Mouse (Mus musculus) midbrain, embryonic 11.5 days (tissue): Measurements from ENCODE around the gene Lpar3. TPM values are rescaled to one million over a fixed set of nuclear protein-coding genes. Genes with fewer than 3 reads are reported as not detected.

Source experiments
- ATAC-seq: fragments of 200-750 bp; cut with Nextera tagmentation; 2 replicates; pipeline ENCODE4 v1.8.0; 2017; ENCODE audit warnings: moderate TSS enrichment, moderate library complexity; ENCODE audit not compliant: low FRiP score
- DNase-seq: peaks from one replicate; pipeline ENCODE4 v3.0.0; 2015; ENCODE audit warnings: low spot score; ENCODE audit errors: missing footprints
- H3K27ac ChIP-seq: fragments of 300-500 bp; sonication (generic); 2 replicates; pipeline ENCODE4 v1.5.1; 2014; ENCODE audit warnings: low read depth, low read length
- H3K27me3 ChIP-seq: fragments of 300-500 bp; sonication (generic); 2 replicates; pipeline ENCODE4 v1.6.1; 2014; ENCODE audit warnings: mild to moderate bottlenecking, low read length, moderate library complexity, mixed read lengths; ENCODE audit not compliant: control insufficient read depth, insufficient read depth
- H3K36me3 ChIP-seq: fragments of 300-500 bp; sonication (generic); 2 replicates; pipeline ENCODE4 v1.6.1; 2014; ENCODE audit warnings: mild to moderate bottlenecking, low read length, moderate library complexity, mixed read lengths; ENCODE audit not compliant: control insufficient read depth, insufficient read depth
- H3K4me1 ChIP-seq: fragments of 300-500 bp; sonication (generic); 2 replicates; pipeline ENCODE4 v1.6.1; 2014; ENCODE audit warnings: low read length; ENCODE audit not compliant: control insufficient read depth, insufficient read depth
- H3K4me2 ChIP-seq: fragments of 300-500 bp; sonication (generic); 2 replicates; pipeline ENCODE4 v1.6.1; 2014; ENCODE audit warnings: mild to moderate bottlenecking, moderate library complexity
- H3K4me3 ChIP-seq: fragments of 300-500 bp; sonication (generic); 2 replicates; pipeline ENCODE4 v1.5.1; 2014; ENCODE audit warnings: low read depth, low read length
- H3K9ac ChIP-seq: fragments of 300-500 bp; sonication (generic); 2 replicates; pipeline ENCODE4 v1.6.1; 2014; ENCODE audit warnings: low read length
- H3K9me3 ChIP-seq: fragments of 300-500 bp; sonication (generic); 2 replicates; pipeline ENCODE4 v1.6.1; 2016; ENCODE audit warnings: low read length; ENCODE audit not compliant: control insufficient read depth
- WGBS: fragments of 180-500 bp; shearing (Covaris S2); extraction: QIAGEN DNeasy Blood & Tissue Kit; methylation state at CpG from one replicate; pipeline ENCODE4 v1.1.7; 2014; 5-methylcytosine and 5-hydroxymethylcytosine counted together
- polyA plus RNA-seq: library from polyadenylated mRNA; unstranded; fragments of >200 nt; fragmentation: Nextera tagmentation; extraction: Ambion mirVana; gene quantifications from 2 replicates; pipeline ENCODE4 v1.2.1, GENCODE M21; 2014

Lpar3 gene
- polyA plus RNA-seq, 1 experiment from 2014 or later, result 0.41 TPM

DNA sequence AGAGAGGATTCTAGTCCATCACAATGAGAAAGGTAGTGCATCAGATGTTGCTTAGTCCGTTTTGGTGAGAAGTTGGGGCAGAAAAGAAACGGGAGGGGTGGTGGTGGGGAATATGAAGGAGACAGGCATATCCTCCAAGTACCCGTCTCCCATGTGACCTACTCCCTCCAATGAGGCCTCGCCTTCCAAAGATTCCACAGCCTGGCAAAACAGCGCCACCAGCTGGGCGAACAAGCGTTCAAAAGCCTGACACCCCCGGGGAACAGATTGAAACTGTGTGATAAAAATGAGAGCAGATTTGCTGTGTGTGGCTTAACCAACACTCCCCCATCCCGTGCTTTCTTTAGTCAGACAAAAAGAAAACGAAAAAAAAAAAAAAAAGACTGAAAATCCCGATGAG lies 56.7 kb downstream of the Lpar3 start:
- DNase-seq, result peak; percentile 82
- H3K36me3 ChIP-seq, result no peaks in the 10 kb centered on the region
- H3K9me3 ChIP-seq, result no peaks in the 10 kb centered on the region
- H3K27ac ChIP-seq, result no peak overlapping the region
- no peaks in the 10 kb centered on the region for H3K27me3 ChIP-seq
- H3K4me1 ChIP-seq, result peaks cover 5% of the 10 kb centered on the region
- WGBS, result 78% methylated on average over 11 of the region's 11 CpGs
- ATAC-seq, result no peak
- H3K9ac ChIP-seq, result no peak overlapping the region
- no peak overlapping the region for H3K4me2 ChIP-seq
- no peak overlapping the region for H3K4me3 ChIP-seq

DNA sequence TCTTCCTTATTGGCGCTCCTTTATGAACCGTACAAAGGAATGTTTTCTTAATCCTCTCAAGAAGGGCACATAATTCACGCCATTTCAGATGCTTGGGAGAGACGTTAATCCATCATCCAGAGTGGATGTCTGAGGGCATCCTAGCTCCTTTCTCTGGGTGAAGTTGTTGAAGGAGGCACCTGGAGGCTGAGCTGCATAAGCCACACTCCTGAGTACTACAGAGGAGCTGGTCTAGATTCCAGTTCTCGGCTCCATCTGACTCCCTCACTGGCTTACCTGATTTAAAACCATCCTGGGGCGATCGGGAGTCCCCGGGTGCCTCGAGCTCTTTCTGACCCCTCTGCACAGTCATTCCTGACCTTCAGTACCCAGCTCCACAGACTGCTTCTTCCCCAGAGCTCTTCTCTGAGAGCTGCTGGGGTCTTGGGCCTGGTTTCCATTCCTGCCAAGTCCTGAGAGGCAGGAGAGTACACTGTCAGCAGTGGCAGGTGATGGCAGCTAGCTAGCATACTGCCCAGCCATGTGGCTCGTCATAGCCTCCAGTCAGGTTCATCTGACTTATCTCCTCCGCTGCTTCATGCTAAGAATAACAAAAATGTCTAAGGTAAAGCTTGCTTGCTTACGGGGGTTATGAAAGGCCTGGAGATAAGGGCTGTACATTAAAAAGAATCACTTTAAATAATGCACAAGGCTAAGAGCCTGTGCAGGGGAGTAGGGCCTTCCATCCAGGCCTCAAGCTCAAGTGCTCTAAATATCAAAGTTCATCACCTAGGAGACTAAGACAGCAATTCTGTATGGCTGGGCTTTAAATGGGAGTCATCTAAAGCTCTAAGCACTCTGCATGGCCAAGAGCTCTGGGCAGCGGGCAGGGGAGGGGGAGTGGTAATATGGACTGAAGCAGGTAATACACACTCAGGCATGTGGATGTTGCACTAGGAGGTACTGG lies 57.7 kb downstream of the Lpar3 start:
- Histone ChIP-seq H3K27me3 (no peaks in the 10 kb centered on the region), H3K4me1 (peaks cover 5% of the 10 kb centered on the region), H3K27ac (no peak overlapping the region), H3K9me3 (no peaks in the 10 kb centered on the region), H3K4me2 (no peak overlapping the region), H3K4me3 (no peak overlapping the region), H3K9ac (no peak overlapping the region), H3K36me3 (no peaks in the 10 kb centered on the region)
- peak; percentile 86 for DNase-seq
- WGBS, result 60% methylated on average over 13 of the region's 13 CpGs
- 0 out of 2 replicates have a peak, but pooled peaks have one; percentile 5 for ATAC-seq

DNA sequence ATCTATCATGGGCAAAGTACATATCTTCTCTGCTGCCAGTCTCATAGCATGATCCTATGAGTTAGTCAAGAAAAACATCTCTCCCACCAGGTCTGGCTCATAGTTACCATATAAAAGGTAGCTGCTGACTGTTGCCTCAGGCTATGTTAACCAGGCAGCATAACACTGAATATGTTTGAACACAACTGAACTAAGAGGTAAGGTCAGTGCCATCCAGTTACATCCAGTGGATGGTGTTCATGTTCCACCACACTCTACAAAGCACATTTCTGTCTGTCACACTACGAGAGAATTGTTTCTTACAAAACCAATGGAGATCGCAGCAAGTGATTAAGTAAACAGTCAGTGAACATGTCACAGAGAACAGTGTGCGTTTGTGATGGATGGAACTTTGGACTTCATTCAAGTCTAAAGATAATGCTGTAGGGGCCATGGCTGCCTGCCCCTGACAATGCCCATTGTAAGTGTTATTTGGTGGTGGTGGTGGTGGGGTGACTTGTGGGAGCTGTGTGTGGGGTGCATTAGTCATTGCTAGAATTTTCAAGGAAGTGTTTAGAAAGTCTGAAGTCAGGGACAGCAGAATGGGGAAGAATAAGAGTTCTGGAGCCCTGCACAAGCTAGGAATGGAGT lies 63.1 kb downstream of the Lpar3 start:
- Histone ChIP-seq H3K4me2 (no peak overlapping the region), H3K4me3 (no peak overlapping the region), H3K27ac (no peak overlapping the region), H3K27me3 (no peaks in the 10 kb centered on the region), H3K9me3 (no peaks in the 10 kb centered on the region), H3K9ac (no peak overlapping the region), H3K36me3 (no peaks in the 10 kb centered on the region), H3K4me1 (no peaks in the 10 kb centered on the region)
- no peak for ATAC-seq
- WGBS, result 93% methylated on average over 3 of the region's 3 CpGs
- peak; percentile 39 for DNase-seq

DNA sequence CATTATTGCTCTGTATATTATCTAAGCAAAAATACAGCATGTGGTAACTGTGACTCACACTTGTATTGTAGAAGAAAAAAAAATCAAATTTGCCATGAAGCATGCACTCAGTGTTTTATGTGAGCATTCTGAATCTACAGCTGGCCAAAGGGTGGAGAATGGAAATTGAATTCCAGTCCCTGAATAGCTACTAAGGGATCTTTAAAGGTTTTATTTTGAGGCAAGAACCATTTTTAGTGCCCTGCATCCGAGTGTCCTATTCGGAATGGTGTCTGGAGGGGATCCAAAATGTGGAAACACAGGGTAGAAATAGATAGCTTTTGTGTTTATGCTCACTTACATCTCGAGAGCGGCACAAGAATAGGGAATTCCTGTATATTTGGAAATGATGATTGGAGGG lies 65.4 kb downstream of the Lpar3 start:
- Histone ChIP-seq H3K4me1 (no peaks in the 10 kb centered on the region), H3K4me2 (no peak overlapping the region), H3K9ac (no peak overlapping the region), H3K4me3 (no peak overlapping the region), H3K27ac (no peak overlapping the region), H3K9me3 (no peaks in the 10 kb centered on the region), H3K27me3 (no peaks in the 10 kb centered on the region), H3K36me3 (no peaks in the 10 kb centered on the region)
- DNase-seq, result no peak
- ATAC-seq, result no peak
- 87% methylated on average over 4 of the region's 4 CpGs for WGBS

DNA sequence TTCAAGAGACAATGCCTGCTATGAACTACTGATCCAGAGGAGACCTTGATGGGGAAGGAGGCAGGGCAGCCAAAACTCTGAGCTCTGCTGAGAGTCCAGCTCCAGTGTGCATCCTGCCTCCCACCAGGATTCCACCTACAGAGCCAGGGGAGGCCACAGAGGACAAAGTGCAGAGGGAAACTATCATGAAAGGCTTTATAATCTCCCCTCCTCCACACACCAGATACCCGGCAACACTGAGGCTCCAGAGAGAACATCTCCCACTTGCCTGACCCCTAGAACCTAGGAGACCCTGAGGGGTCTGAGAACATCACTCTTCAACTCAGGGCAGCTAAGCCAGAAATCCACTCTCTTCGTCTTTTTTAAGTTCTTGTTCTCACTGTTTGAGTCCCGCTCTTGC lies 71.2 kb downstream of the Lpar3 start:
- DNase-seq (no peak), ATAC-seq (no peak)
- no peaks in the 10 kb centered on the region for H3K4me1 ChIP-seq
- no peak overlapping the region for H3K27ac ChIP-seq
- H3K9me3 ChIP-seq, result no peaks in the 10 kb centered on the region
- no peak overlapping the region for H3K4me3 ChIP-seq
- WGBS, result 75% methylated on average over 3 of the region's 3 CpGs
- no peaks in the 10 kb centered on the region for H3K27me3 ChIP-seq
- no peak overlapping the region for H3K4me2 ChIP-seq
- H3K9ac ChIP-seq, result no peak overlapping the region
- no peaks in the 10 kb centered on the region for H3K36me3 ChIP-seq

DNA sequence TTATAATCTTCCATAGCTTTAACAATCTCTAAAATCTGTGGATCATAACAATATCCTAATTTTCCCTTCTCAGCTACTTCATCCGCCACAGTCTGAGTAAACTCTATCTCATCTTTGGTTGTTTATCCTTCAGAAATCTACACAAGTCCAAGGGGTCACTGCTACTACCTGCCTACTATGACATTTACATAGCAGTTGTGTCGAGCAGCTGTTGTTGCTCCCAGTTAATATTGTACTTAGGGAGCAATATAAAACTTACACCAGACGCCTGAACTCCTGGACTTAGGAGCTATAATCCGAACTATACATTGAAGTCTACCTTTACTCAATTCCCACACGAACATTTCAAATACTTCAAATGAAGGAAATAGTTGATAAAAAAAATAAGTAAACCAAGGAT lies 71.8 kb downstream of the Lpar3 start:
- no peaks in the 10 kb centered on the region for H3K27me3 ChIP-seq
- DNase-seq, result no peak
- 90% methylated on average over 5 of the region's 5 CpGs for WGBS

DNA sequence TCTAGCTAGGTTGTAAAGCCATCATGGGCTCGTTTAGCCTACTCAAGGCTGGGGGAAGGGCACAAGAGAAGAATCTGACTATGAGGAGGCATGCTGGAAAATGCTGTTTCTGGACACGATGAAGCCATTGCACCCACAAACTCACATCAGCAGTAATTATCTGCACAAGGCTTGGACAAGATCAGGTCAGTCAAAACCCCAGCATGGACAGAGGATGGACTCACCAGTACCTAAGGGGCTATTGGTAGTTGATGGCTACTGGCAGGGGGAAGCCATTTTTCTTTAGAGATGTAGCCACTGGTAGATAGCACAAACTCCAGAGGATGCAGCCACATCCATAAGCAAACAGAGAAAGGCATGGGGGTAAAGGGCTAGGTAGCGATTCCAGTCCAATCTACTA lies 81.7 kb downstream of the Lpar3 start:
- 88% methylated on average over 3 of the region's 3 CpGs for WGBS
- H3K4me2 ChIP-seq, result no peak overlapping the region
- H3K36me3 ChIP-seq, result no peaks in the 10 kb centered on the region
- no peaks in the 10 kb centered on the region for H3K4me1 ChIP-seq
- peak; percentile 77 for DNase-seq
- no peak overlapping the region for H3K27ac ChIP-seq
- ATAC-seq, result no peak
- H3K9me3 ChIP-seq, result no peaks in the 10 kb centered on the region
- no peak overlapping the region for H3K4me3 ChIP-seq
- no peak overlapping the region for H3K9ac ChIP-seq
- no peaks in the 10 kb centered on the region for H3K27me3 ChIP-seq

More for the DNA sequence above, 71.8 kb downstream of the Lpar3 start:
- Histone ChIP-seq H3K27ac (no peak overlapping the region), H3K9ac (no peak overlapping the region), H3K4me3 (no peak overlapping the region), H3K4me1 (no peaks in the 10 kb centered on the region), H3K36me3 (no peaks in the 10 kb centered on the region), H3K4me2 (no peak overlapping the region), H3K9me3 (no peaks in the 10 kb centered on the region)
- no peak for ATAC-seq

DNA sequence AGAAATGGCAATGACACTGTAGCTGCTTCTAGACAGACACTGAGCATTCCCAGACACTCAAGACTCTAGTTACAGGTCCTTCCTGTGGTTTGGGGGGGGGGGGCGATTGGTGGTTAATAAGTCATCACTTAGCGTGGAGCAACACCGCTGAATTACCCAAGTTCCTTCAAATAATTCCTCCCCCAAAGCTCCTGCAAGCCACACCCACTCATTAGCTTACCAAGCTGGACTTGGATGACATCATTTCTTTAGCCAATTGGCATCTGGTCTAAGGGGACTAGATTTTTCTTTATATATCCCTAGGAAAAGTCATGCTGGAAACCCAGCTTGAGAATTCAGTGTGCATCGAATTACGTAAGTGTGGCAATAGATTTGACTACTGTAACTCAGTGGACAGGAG lies 82.4 kb downstream of the Lpar3 start:
- no peak for ATAC-seq
- Histone ChIP-seq H3K27me3 (no peaks in the 10 kb centered on the region), H3K9ac (no peak overlapping the region), H3K4me3 (no peak overlapping the region), H3K9me3 (no peaks in the 10 kb centered on the region), H3K4me2 (no peak overlapping the region), H3K36me3 (no peaks in the 10 kb centered on the region), H3K4me1 (no peaks in the 10 kb centered on the region), H3K27ac (no peak overlapping the region)
- peak; percentile 71 for DNase-seq
- WGBS, result 87% methylated on average over 5 of the region's 5 CpGs
